Mouse (Mus musculus): ENCODE data around the gene Npas2. TPM values are rescaled to one million over a fixed set of nuclear protein-coding genes. Genes with fewer than 3 reads are reported as not detected.

Npas2 gene
- polyA plus RNA-seq, 1 experiment from 2014 or later, result 0.59 TPM

- Histone ChIP-seq H3K36me3 (ENCODE audit: insufficient read depth) (peaks cover 62% of the 10 kb centered on the region), H3K9me3 (ENCODE audit: low read depth, low read length) (no peaks in the 10 kb centered on the region), H3K27ac (ENCODE audit: low read depth) (no peak overlapping the region), H3K9ac (no peak overlapping the region), H3K27me3 (ENCODE audit: insufficient read depth, low read length) (no peaks in the 10 kb centered on the region), H3K4me3 (ENCODE audit: low read depth, low read length) (no peak overlapping the region), H3K4me1 (ENCODE audit: insufficient read depth) (0 out of 2 replicates have a peak, but pooled peaks cover 3% of the 10 kb centered on the region), H3K4me2 (no peak overlapping the region)
- ATAC-seq (ENCODE audit: insufficient read depth) (no peak), DNase-seq (no peak)
- no peak for TF ChIP-seq CTCF (IDR thresholded peaks at IDR 0.05; ENCODE audit: low read depth)
- 80% methylated on average over 5 of the region's 5 CpGs for WGBS
Observed at GRCm38 (mm10) chr1:39374231-39374809, 180.8 kb downstream of the Npas2 start.

DNA sequence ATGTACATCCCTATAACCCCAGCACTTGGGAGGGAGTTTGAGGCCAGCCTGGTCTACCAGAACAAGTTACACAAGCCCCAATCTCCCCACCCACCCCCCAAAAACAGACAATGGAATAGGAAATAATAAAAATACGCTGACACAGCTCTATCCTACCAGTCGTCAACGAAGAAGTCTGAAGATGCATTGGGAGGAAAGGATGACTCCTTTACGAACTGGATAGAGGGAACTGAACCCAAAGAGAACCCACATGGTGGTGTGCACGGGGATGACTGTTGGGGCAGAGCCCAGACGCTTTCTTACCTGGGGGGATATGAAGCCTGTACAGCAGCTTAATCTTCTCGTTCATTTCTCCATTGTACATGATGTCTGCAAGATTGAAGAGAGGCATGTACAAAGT is 182.6 kb downstream of the Npas2 start:
- no peaks in the 10 kb centered on the region for H3K4me1 ChIP-seq (ENCODE audit: insufficient read depth)
- TF ChIP-seq CTCF (IDR thresholded peaks at IDR 0.05; ENCODE audit: low read depth), result no peak
- H3K27me3 ChIP-seq (ENCODE audit: insufficient read depth, low read length), result no peaks in the 10 kb centered on the region
- no peak overlapping the region for H3K9ac ChIP-seq
- 81% methylated on average over 7 of the region's 7 CpGs for WGBS
- ATAC-seq (ENCODE audit: insufficient read depth) (no peak), DNase-seq (no peak)
- H3K4me2 ChIP-seq, result no peak overlapping the region
- H3K36me3 ChIP-seq (ENCODE audit: insufficient read depth), result peaks cover 44% of the 10 kb centered on the region
- H3K27ac ChIP-seq (ENCODE audit: low read depth), result no peak overlapping the region
- no peak overlapping the region for H3K4me3 ChIP-seq (ENCODE audit: low read depth, low read length)
- H3K9me3 ChIP-seq (ENCODE audit: low read depth, low read length), result no peaks in the 10 kb centered on the region

DNA sequence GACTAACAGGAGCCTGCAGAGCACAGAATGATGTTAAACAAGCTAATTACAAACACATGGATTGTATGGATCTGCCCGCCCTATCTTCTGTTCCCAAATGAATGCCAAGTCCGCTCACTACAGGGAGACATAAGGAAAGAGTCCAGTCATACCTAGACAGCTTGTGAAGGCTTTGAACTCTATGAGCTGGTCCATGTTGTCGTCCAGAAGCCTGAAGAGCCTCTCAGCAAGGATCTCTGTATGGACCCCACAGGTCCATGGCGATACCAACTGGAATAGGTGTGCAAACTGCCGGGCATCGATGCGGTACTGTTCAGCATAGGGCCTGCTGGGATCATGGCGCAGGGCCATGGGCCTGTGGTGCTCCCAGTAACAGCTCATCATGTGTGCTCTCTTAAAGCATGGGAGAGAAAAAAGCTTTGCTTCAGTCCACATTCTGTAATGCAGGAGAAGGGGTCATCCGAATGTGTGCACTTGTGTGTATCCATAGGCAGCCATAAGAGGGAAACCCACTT is 183.3 kb downstream of the Npas2 start:
- Histone ChIP-seq H3K4me2 (no peak overlapping the region), H3K4me1 (ENCODE audit: insufficient read depth) (no peaks in the 10 kb centered on the region), H3K4me3 (ENCODE audit: low read depth, low read length) (no peak overlapping the region), H3K9me3 (ENCODE audit: low read depth, low read length) (no peaks in the 10 kb centered on the region), H3K36me3 (ENCODE audit: insufficient read depth) (peaks cover 37% of the 10 kb centered on the region), H3K27ac (ENCODE audit: low read depth) (no peak overlapping the region), H3K27me3 (ENCODE audit: insufficient read depth, low read length) (no peaks in the 10 kb centered on the region), H3K9ac (no peak overlapping the region)
- WGBS, result 94% methylated on average over 9 of the region's 9 CpGs
- DNase-seq (no peak), ATAC-seq (ENCODE audit: insufficient read depth) (no peak)
- no peak for TF ChIP-seq CTCF (IDR thresholded peaks at IDR 0.05; ENCODE audit: low read depth)

- Histone ChIP-seq H3K4me3 (ENCODE audit: low read depth, low read length) (no peak overlapping the region), H3K27ac (ENCODE audit: low read depth) (no peak overlapping the region), H3K4me2 (no peak overlapping the region), H3K9me3 (ENCODE audit: low read depth, low read length) (no peaks in the 10 kb centered on the region), H3K9ac (no peak overlapping the region), H3K27me3 (ENCODE audit: insufficient read depth, low read length) (no peaks in the 10 kb centered on the region), H3K36me3 (ENCODE audit: insufficient read depth) (peaks cover 20% of the 10 kb centered on the region), H3K4me1 (ENCODE audit: insufficient read depth) (no peaks in the 10 kb centered on the region)
- ATAC-seq (ENCODE audit: insufficient read depth) (no peak), DNase-seq (no peak)
- whole genome bisulfite sequencing, result 79% methylated on average over 1 of the region's 1 CpGs
- no peak for TF ChIP-seq CTCF (IDR thresholded peaks at IDR 0.05; ENCODE audit: low read depth)
Observed at GRCm38 (mm10) chr1:39378540-39378939, 185.0 kb downstream of the Npas2 start.

DNA sequence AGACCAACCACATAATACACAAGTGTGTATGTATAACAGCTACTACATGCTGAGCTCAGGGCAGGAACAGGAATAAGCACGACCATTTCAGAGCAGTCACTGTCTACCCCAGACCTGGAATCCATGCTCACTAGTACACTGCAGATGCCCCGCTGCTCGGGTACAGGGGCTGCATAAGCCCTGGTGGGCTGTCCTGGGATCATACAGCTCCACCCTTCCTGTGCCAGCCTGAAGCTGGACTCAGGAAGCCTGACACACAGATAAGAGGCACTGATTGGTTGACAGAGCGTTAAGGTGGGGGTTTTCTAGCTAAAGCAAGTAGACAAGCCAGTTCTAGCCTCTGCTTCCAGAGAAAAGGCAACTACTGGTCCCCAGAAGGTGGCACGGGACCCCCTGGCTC is 185.5 kb downstream of the Npas2 start:
- DNase-seq, result no peak
- H3K36me3 ChIP-seq (ENCODE audit: insufficient read depth), result peaks cover 15% of the 10 kb centered on the region
- no peak overlapping the region for H3K9ac ChIP-seq
- H3K27ac ChIP-seq (ENCODE audit: low read depth), result no peak overlapping the region
- H3K4me1 ChIP-seq (ENCODE audit: insufficient read depth), result no peaks in the 10 kb centered on the region
- no peak overlapping the region for H3K4me3 ChIP-seq (ENCODE audit: low read depth, low read length)
- WGBS, result 58% methylated on average over 5 of the region's 5 CpGs
- no peaks in the 10 kb centered on the region for H3K9me3 ChIP-seq (ENCODE audit: low read depth, low read length)
- no peak overlapping the region for H3K4me2 ChIP-seq
- no peak for TF ChIP-seq CTCF (IDR thresholded peaks at IDR 0.05; ENCODE audit: low read depth)
- no peaks in the 10 kb centered on the region for H3K27me3 ChIP-seq (ENCODE audit: insufficient read depth, low read length)
- ATAC-seq (ENCODE audit: insufficient read depth), result peak; percentile 45; the same call in 1 of the 2 replicates

DNA sequence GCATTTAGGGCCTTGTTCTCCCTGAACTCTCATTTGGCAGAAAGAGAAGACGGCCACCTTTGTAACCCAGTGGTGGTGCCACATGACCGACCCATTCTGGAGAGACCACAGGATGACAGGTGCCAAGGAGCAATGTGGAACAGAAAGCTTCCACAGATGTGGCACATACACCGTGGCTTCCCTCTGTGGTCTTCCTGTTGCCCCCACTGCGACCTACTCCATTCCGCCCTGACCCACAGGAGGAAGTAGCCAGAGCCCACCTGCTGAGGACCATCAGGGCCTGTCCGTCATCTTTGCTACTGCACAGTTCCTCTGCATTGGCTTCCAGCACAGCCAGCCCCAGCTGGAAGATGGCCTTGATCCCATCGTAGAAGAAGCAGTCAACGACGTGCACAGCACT is 187.5 kb downstream of the Npas2 start:
- H3K4me1 ChIP-seq (ENCODE audit: insufficient read depth), result no peaks in the 10 kb centered on the region
- H3K4me3 ChIP-seq (ENCODE audit: low read depth, low read length), result no peak overlapping the region
- H3K9me3 ChIP-seq (ENCODE audit: low read depth, low read length), result no peaks in the 10 kb centered on the region
- H3K27me3 ChIP-seq (ENCODE audit: insufficient read depth, low read length), result no peaks in the 10 kb centered on the region
- no peak overlapping the region for H3K9ac ChIP-seq
- 0 out of 2 replicates have a peak, but pooled peaks cover 6% of the 10 kb centered on the region for H3K36me3 ChIP-seq (ENCODE audit: insufficient read depth)
- no peak for TF ChIP-seq CTCF (IDR thresholded peaks at IDR 0.05; ENCODE audit: low read depth)
- ATAC-seq (ENCODE audit: insufficient read depth), result no peak
- H3K4me2 ChIP-seq, result no peak overlapping the region
- no peak overlapping the region for H3K27ac ChIP-seq (ENCODE audit: low read depth)
- 83% methylated on average over 9 of the region's 9 CpGs for WGBS
- DNase-seq, result no peak

- no peaks in the 10 kb centered on the region for H3K9me3 ChIP-seq (ENCODE audit: low read depth, low read length)
- H3K4me3 ChIP-seq (ENCODE audit: low read depth, low read length), result no peak overlapping the region
- H3K36me3 ChIP-seq (ENCODE audit: insufficient read depth), result no peaks in the 10 kb centered on the region
- ATAC-seq (ENCODE audit: insufficient read depth), result no peak
- no peak overlapping the region for H3K4me2 ChIP-seq
- no peaks in the 10 kb centered on the region for H3K27me3 ChIP-seq (ENCODE audit: insufficient read depth, low read length)
- DNase-seq, result no peak
- no peak overlapping the region for H3K27ac ChIP-seq (ENCODE audit: low read depth)
- 80% methylated on average over 9 of the region's 9 CpGs for WGBS
- H3K9ac ChIP-seq, result no peak overlapping the region
- H3K4me1 ChIP-seq (ENCODE audit: insufficient read depth), result no peaks in the 10 kb centered on the region
- no peak for TF ChIP-seq CTCF (IDR thresholded peaks at IDR 0.05; ENCODE audit: low read depth)
Observed at GRCm38 (mm10) chr1:39384914-39385313, 191.4 kb downstream of the Npas2 start.
